Mouse (Mus musculus): ENCODE measurements around the gene Zgrf1.

DNA sequence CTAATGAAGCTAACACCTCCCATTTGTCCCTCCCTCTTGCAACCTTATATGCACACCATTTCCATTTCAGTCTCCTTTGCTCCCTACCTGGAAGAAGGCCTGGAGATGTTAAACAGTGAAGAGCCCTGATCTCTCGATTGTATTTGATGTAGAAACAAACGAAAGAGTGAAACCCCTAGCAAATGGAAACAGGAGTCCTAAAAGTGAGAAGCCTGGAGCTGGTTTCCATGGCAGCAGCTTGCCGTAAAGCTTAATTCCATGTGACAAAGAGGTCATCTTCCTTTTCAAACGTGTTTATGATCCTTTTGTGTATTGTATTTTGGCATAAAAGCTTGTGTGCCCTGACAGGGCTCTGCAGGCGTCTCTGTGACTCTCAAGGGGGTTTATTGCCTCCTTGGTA lies 88.9 kb downstream of the Zgrf1 start:
- TF ChIP-seq CTCF (conservative IDR thresholded peaks at IDR 0.05; ENCODE audit: low read length) (no peak), NANOG (IDR thresholded peaks at IDR 0.05; ENCODE audit: borderline replicate concordance, low read length) (no peak), POU5F1 (IDR thresholded peaks at IDR 0.05; ENCODE audit: borderline replicate concordance, low read length) (no peak)
